Mouse (Mus musculus): ENCODE measurements around the gene Brd9.
"Not testable (repeated sequence)": the region's sequence is repeated elsewhere in the genome, so short reads cannot be mapped to it uniquely, and the experiment has no call there.

GRCm38 (mm10) chr13:74006881-74007280, 69.3 kb downstream of the Brd9 start:
- TF ChIP-seq CTCF (IDR thresholded peaks at IDR 0.05; ENCODE audit: borderline replicate concordance, insufficient read depth, low read length); POLR2A (IDR thresholded peaks at IDR 0.05; ENCODE audit: low read depth, low read length): not testable (repeated sequence)
